Mouse (Mus musculus): ENCODE measurements around the gene Foxn3. TPM values are rescaled to one million over a fixed set of nuclear protein-coding genes. Genes with fewer than 3 reads are reported as not detected.

Foxn3 gene
- total and polyA plus RNA-seq, 3 experiments = 9.7 to 26.8 (median 11.0) TPM

DNA sequence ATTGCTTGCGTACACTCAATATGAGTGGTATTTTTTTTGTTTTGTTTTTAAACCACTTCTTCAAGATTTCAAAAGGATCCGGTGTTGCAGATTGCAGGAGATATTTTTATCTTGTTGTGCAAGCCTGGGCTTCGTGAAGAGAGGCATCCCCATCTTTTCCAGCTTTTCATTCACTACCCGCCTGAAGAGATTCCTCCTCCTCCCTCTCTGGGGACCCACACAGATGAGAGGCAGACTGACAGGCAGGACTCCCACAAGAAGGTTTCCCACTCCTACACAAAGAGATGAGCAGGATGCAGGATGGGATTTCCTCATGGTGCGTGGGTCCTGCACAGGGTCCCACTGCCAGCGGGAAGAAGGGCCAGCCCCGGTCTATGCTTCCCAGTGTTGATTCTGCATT, 92.0 kb downstream of the Foxn3 start:
- H3K9ac ChIP-seq (ENCODE audit: insufficient read depth, low read depth) = no peak overlapping the region
- in situ Hi-C loops (cut with MboI; ENCODE audit: low pct_ligation_motif_present, low pct_unique_long_range_greater_than_20kb, low sequenced_read_pairs) (no loop called here), dilution Hi-C loops (cut with MboI; ENCODE audit: extremely low pct_ligation_motif_present, extremely low pct_unique_long_range_greater_than_20kb, low sequenced_read_pairs) (no loop called here)
- TF ChIP-seq MYC (IDR thresholded peaks at IDR 0.05; ENCODE audit: low read depth, low read length) = no peak
- TF ChIP-seq ZC3H11A (IDR thresholded peaks at IDR 0.05; ENCODE audit: low read depth, low read length) = no peak
- no peak for TF ChIP-seq ZNF384 (IDR thresholded peaks at IDR 0.05; ENCODE audit: low read depth, low read length)
- no peak for TF ChIP-seq SMC3 (IDR thresholded peaks at IDR 0.05; ENCODE audit: low read depth, low read length)
- no peak for TF ChIP-seq MAX (IDR thresholded peaks at IDR 0.05; ENCODE audit: low read length)
- TF ChIP-seq CTCF (conservative IDR thresholded peaks at IDR 0.05 in 1 of 2, IDR thresholded peaks at IDR 0.05 in 1 of 2; ENCODE audit: low read depth in 2 of 2, low read length in 2 of 2) = no peak
- no peak for TF ChIP-seq ETS1 (conservative IDR thresholded peaks at IDR 0.05; ENCODE audit: low read depth, low read length)
- no peak for TF ChIP-seq KAT2A (IDR thresholded peaks at IDR 0.05; ENCODE audit: insufficient replicate concordance, low read length)
- no peak for TF ChIP-seq CHD1 (IDR thresholded peaks at IDR 0.05; ENCODE audit: low read depth, low read length)
- no peak for TF ChIP-seq IRF4 (IDR thresholded peaks at IDR 0.05; ENCODE audit: low read depth, low read length)
- TF ChIP-seq TBP (conservative IDR thresholded peaks at IDR 0.05; ENCODE audit: low read depth, low read length) = no peak
- TF ChIP-seq CHD2 (IDR thresholded peaks at IDR 0.05; ENCODE audit: low read length) = no peak
- TF ChIP-seq E2F4 (IDR thresholded peaks at IDR 0.05; ENCODE audit: insufficient replicate concordance, low read depth, low read length) = no peak
- TF ChIP-seq MAZ (IDR thresholded peaks at IDR 0.05; ENCODE audit: low read depth, low read length) = no peak
- TF ChIP-seq MAFK (IDR thresholded peaks at IDR 0.05; ENCODE audit: insufficient replicate concordance, low read length) = no peak
- TF ChIP-seq NRF1 (IDR thresholded peaks at IDR 0.05; ENCODE audit: low read depth, low read length) = no peak
- no peak for TF ChIP-seq ZMIZ1 (IDR thresholded peaks at IDR 0.05; ENCODE audit: low read depth, low read length)
- no peak for TF ChIP-seq ELF1 (IDR thresholded peaks at IDR 0.05; ENCODE audit: low read depth, low read length)
- TF ChIP-seq MXI1 (IDR thresholded peaks at IDR 0.05; ENCODE audit: low read depth, low read length) = no peak
- no peak for DNase-seq (ENCODE audit: extremely low read depth)
- peaks cover 10 to 17% of the 10 kb centered on the region in 2 experiments for H3K4me1 ChIP-seq (ENCODE audit: control insufficient read depth in 1 of 2, insufficient read depth in 2 of 2)
- no peaks in the 10 kb centered on the region for H3K79me2 ChIP-seq (replicated peaks; ENCODE audit: control insufficient read depth, extremely low read depth, insufficient read depth, poor library complexity, severe bottlenecking)
- no peak overlapping the region for H3K4me2 ChIP-seq (ENCODE audit: insufficient read depth, low read depth, poor library complexity, severe bottlenecking)
- peaks cover 0 to 4% of the 10 kb centered on the region in 2 experiments for H3K36me3 ChIP-seq (replicated peaks in 1 of 2; ENCODE audit: control insufficient read depth in 1 of 2, insufficient read depth in 1 of 2, low read length in 1 of 2)
- H3K27ac ChIP-seq (ENCODE audit: insufficient read depth, low read depth) = no peak overlapping the region
- H3K4me3 ChIP-seq (replicated peaks in 1 of 3; ENCODE audit: low read depth in 2 of 3, low read length in 2 of 3, poor library complexity in 1 of 3) = no peak overlapping the region
- no peaks in the 10 kb centered on the region for H3K27me3 ChIP-seq (replicated peaks)
- no peaks in the 10 kb centered on the region for H3K9me3 ChIP-seq (replicated peaks; ENCODE audit: low read length)

DNA sequence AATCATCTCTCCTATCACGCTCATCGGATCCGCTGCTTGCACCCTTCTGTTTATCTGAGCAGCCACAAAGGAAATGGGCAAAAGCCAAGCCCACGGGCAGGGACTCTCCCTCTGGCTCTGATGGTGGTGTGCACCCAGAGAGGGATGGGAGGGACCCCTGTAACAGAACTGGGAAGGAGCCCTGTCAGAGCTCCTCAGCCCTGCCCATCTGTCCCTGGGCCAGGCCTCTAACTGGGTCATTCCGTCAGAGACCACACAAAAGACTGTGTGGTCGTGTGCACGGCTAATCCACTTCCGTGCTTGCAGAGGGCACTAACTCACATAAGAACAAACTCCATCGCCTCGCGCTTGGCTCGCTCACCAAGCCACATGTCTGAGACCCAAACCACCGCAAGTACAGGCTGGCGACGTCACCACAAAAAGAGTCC, 95.5 kb downstream of the Foxn3 start:
- in situ Hi-C loops (cut with MboI; ENCODE audit: low pct_ligation_motif_present, low pct_unique_long_range_greater_than_20kb, low sequenced_read_pairs) = no loop called here
- H3K36me3 ChIP-seq (replicated peaks in 1 of 2; ENCODE audit: control insufficient read depth in 1 of 2, insufficient read depth in 1 of 2, low read length in 1 of 2) = peaks cover 0 to 5% of the 10 kb centered on the region in 2 experiments
- H3K79me2 ChIP-seq (replicated peaks; ENCODE audit: control insufficient read depth, extremely low read depth, insufficient read depth, poor library complexity, severe bottlenecking) = no peaks in the 10 kb centered on the region
- DNase-seq (ENCODE audit: extremely low read depth) = peak; percentile 40
- H3K4me3 ChIP-seq (replicated peaks in 1 of 3; ENCODE audit: low read depth in 2 of 3, low read length in 2 of 3, poor library complexity in 1 of 3) = no peak overlapping the region
- H3K4me1 ChIP-seq (ENCODE audit: control insufficient read depth in 1 of 2, insufficient read depth in 2 of 2) = peaks cover 17 to 21% of the 10 kb centered on the region in 2 experiments
- dilution Hi-C loops (cut with MboI; ENCODE audit: extremely low pct_ligation_motif_present, extremely low pct_unique_long_range_greater_than_20kb, low sequenced_read_pairs) = no loop called here
- peak overlapping the region; percentile 19; the same call in 1 of the 2 replicates for H3K4me2 ChIP-seq (ENCODE audit: insufficient read depth, low read depth, poor library complexity, severe bottlenecking)
- no peaks in the 10 kb centered on the region for H3K27me3 ChIP-seq (replicated peaks)
- no peaks in the 10 kb centered on the region for H3K9me3 ChIP-seq (replicated peaks; ENCODE audit: low read length)
- no peak overlapping the region for H3K9ac ChIP-seq (ENCODE audit: insufficient read depth, low read depth)
- H3K27ac ChIP-seq (ENCODE audit: insufficient read depth, low read depth) = no peak overlapping the region
- TF ChIP-seq BHLHE40 (IDR thresholded peaks at IDR 0.05; ENCODE audit: low read depth, low read length) (0 out of 2 replicates have a peak, but pooled peaks have one; percentile 22), POLR2AphosphoS2 (IDR thresholded peaks at IDR 0.05; ENCODE audit: low read depth, low read length) (no peak), ZC3H11A (IDR thresholded peaks at IDR 0.05; ENCODE audit: low read depth, low read length) (no peak), MAZ (IDR thresholded peaks at IDR 0.05; ENCODE audit: low read depth, low read length) (no peak), RCOR1 (conservative IDR thresholded peaks at IDR 0.05; ENCODE audit: low read depth, low read length) (no peak), GABPA (IDR thresholded peaks at IDR 0.05; ENCODE audit: insufficient replicate concordance, low read depth, low read length) (no peak), CHD2 (IDR thresholded peaks at IDR 0.05; ENCODE audit: low read length) (no peak), EP300 (IDR thresholded peaks at IDR 0.05; ENCODE audit: low read length) (no peak; the same call in 1 of the 2 replicates), HCFC1 (IDR thresholded peaks at IDR 0.05; ENCODE audit: low read depth, low read length) (no peak), ZNF384 (IDR thresholded peaks at IDR 0.05; ENCODE audit: low read depth, low read length) (no peak), PAX5 (IDR thresholded peaks at IDR 0.05; ENCODE audit: low read length) (no peak), KAT2A (IDR thresholded peaks at IDR 0.05; ENCODE audit: insufficient replicate concordance, low read length) (no peak), IRF4 (IDR thresholded peaks at IDR 0.05; ENCODE audit: low read depth, low read length) (no peak), ELF1 (IDR thresholded peaks at IDR 0.05; ENCODE audit: low read depth, low read length) (peak; percentile 53; the same call in 1 of the 2 replicates), JUND (conservative IDR thresholded peaks at IDR 0.05; ENCODE audit: low read depth, low read length) (no peak), MYC (IDR thresholded peaks at IDR 0.05; ENCODE audit: low read depth, low read length) (peak; percentile 40; the same call in 1 of the 2 replicates), TBP (conservative IDR thresholded peaks at IDR 0.05; ENCODE audit: low read depth, low read length) (no peak), ZMIZ1 (IDR thresholded peaks at IDR 0.05; ENCODE audit: low read depth, low read length) (no peak), ETS1 (conservative IDR thresholded peaks at IDR 0.05; ENCODE audit: low read depth, low read length) (no peak), USF2 (conservative IDR thresholded peaks at IDR 0.05; ENCODE audit: low read depth, low read length) (no peak), MXI1 (IDR thresholded peaks at IDR 0.05; ENCODE audit: low read depth, low read length) (0 out of 2 replicates have a peak, but pooled peaks have one; percentile 21), RAD21 (IDR thresholded peaks at IDR 0.05; ENCODE audit: low read depth, low read length) (no peak), USF1 (IDR thresholded peaks at IDR 0.05; ENCODE audit: low read depth, low read length) (no peak), JUN (IDR thresholded peaks at IDR 0.05; ENCODE audit: insufficient read depth, low read depth, low read length) (no peak)

Measured in CH12.LX (cell line).